Mouse (Mus musculus) ES-Bruce4 (cell line): Measurements from ENCODE around the gene Slc22a2. TPM values are rescaled to one million over a fixed set of nuclear protein-coding genes. Genes with fewer than 3 reads are reported as not detected.

Source experiments
- H3K27ac ChIP-seq: 2 replicates; pipeline ENCODE4 v1.5.1; 2012; ENCODE audit warnings: low read length, inconsistent platforms; ENCODE audit not compliant: insufficient read depth
- H3K27me3 ChIP-seq: 2 replicates; pipeline ENCODE4 v1.6.1; 2012; ENCODE audit warnings: mild to moderate bottlenecking, low read length, inconsistent platforms; ENCODE audit not compliant: control insufficient read depth, poor library complexity, insufficient read depth, severe bottlenecking
- H3K36me3 ChIP-seq: 2 replicates; pipeline ENCODE4 v1.6.1; 2012; ENCODE audit warnings: inconsistent platforms, mild to moderate bottlenecking, low read length, moderate library complexity; ENCODE audit not compliant: control insufficient read depth, poor library complexity, insufficient read depth, severe bottlenecking
- H3K4me1 ChIP-seq: one replicate; pipeline ENCODE4 v1.8.1; 2011; ENCODE audit warnings: low read length; ENCODE audit not compliant: control insufficient read depth, insufficient read depth
- H3K4me3 ChIP-seq: 2 replicates; pipeline ENCODE4 v1.5.1; 2011; ENCODE audit warnings: low read depth, mild to moderate bottlenecking, low read length
- H3K9ac ChIP-seq: 2 replicates; pipeline ENCODE4 v1.6.1; 2012; ENCODE audit warnings: low read depth, mild to moderate bottlenecking, inconsistent platforms; ENCODE audit not compliant: poor library complexity, severe bottlenecking
- H3K9me3 ChIP-seq: replicated peaks from 2 replicates; pipeline ENCODE4 v1.6.1; 2012; ENCODE audit warnings: mild to moderate bottlenecking, low read length, inconsistent platforms; ENCODE audit not compliant: control insufficient read depth, poor library complexity, insufficient read depth, severe bottlenecking
- CTCF ChIP-seq: IDR thresholded peaks from one replicate; pipeline ENCODE4 v1.8.1; 2011; ENCODE audit warnings: low read depth, low read length
- EP300 ChIP-seq: IDR thresholded peaks from 2 replicates; pipeline ENCODE4 v1.6.1; 2011; ENCODE audit warnings: low read depth, low read length; ENCODE audit not compliant: insufficient read depth
- POLR2A ChIP-seq: IDR thresholded peaks from one replicate; pipeline ENCODE4 v1.8.1; 2011; ENCODE audit warnings: low read length; ENCODE audit not compliant: insufficient read depth
- polyA plus RNA-seq: library from polyadenylated mRNA; stranded (reverse); fragments of >200 nt; gene quantifications from 2 replicates; pipeline ENCODE4 v1.2.4, GENCODE M21; 2011; ENCODE audit warnings: low read depth; ENCODE audit not compliant: missing spikeins, insufficient read depth, insufficient read length

Gene Slc22a2
- polyA plus RNA-seq, 1 experiment = not detected

- TF ChIP-seq CTCF = peak; percentile 34
- no peak for TF ChIP-seq POLR2A
- Histone ChIP-seq H3K9me3 (no peaks in the 10 kb centered on the region; the same call in 1 of the 2 replicates), H3K27ac (no peak overlapping the region), H3K27me3 (no peaks in the 10 kb centered on the region), H3K9ac (no peak overlapping the region), H3K36me3 (no peaks in the 10 kb centered on the region), H3K4me1 (no peaks in the 10 kb centered on the region), H3K4me3 (no peak overlapping the region)
Measured at GRCm38 (mm10) chr17:12639585-12639984, 55.7 kb downstream of the Slc22a2 start.

GRCm38 (mm10) chr17:12641087-12641486, 57.2 kb downstream of the Slc22a2 start:
- H3K4me1 ChIP-seq = no peaks in the 10 kb centered on the region
- H3K9me3 ChIP-seq = no peaks in the 10 kb centered on the region; the same call in 1 of the 2 replicates
- H3K36me3 ChIP-seq = no peaks in the 10 kb centered on the region
- H3K27me3 ChIP-seq = no peaks in the 10 kb centered on the region
- TF ChIP-seq CTCF = no peak
- TF ChIP-seq EP300 = no peak
- TF ChIP-seq POLR2A = no peak
- H3K27ac ChIP-seq = no peak overlapping the region
- no peak overlapping the region for H3K9ac ChIP-seq
- no peak overlapping the region for H3K4me3 ChIP-seq

GRCm38 (mm10) chr17:12645461-12645860, 61.5 kb downstream of the Slc22a2 start:
- Histone ChIP-seq H3K4me3 (no peak overlapping the region), H3K27me3 (no peaks in the 10 kb centered on the region; the same call in 1 of the 2 replicates)
- no peak for TF ChIP-seq POLR2A
- no peak for TF ChIP-seq EP300
- TF ChIP-seq CTCF = no peak

GRCm38 (mm10) chr17:12652604-12653003, 68.7 kb downstream of the Slc22a2 start:
- TF ChIP-seq CTCF (no peak), POLR2A (no peak), EP300 (no peak)
- H3K9ac ChIP-seq = no peak overlapping the region
- H3K4me3 ChIP-seq = no peak overlapping the region
- H3K27me3 ChIP-seq = no peaks in the 10 kb centered on the region; the same call in 1 of the 2 replicates
- H3K4me1 ChIP-seq = no peaks in the 10 kb centered on the region
- no peaks in the 10 kb centered on the region for H3K36me3 ChIP-seq
- no peak overlapping the region for H3K27ac ChIP-seq
- no peaks in the 10 kb centered on the region for H3K9me3 ChIP-seq

More at GRCm38 (mm10) chr17:12645461-12645860, 61.5 kb downstream of the Slc22a2 start:
- Histone ChIP-seq H3K27ac (no peak overlapping the region), H3K9ac (no peak overlapping the region), H3K36me3 (no peaks in the 10 kb centered on the region), H3K9me3 (no peaks in the 10 kb centered on the region), H3K4me1 (no peaks in the 10 kb centered on the region)

- Histone ChIP-seq H3K4me3 (no peak overlapping the region), H3K9ac (no peak overlapping the region), H3K4me1 (no peaks in the 10 kb centered on the region), H3K27ac (no peak overlapping the region), H3K36me3 (no peaks in the 10 kb centered on the region), H3K9me3 (no peaks in the 10 kb centered on the region), H3K27me3 (no peaks in the 10 kb centered on the region; the same call in 1 of the 2 replicates)
- TF ChIP-seq EP300 = no peak
- TF ChIP-seq POLR2A = no peak
- TF ChIP-seq CTCF = no peak
Measured at GRCm38 (mm10) chr17:12654061-12654460, 70.1 kb downstream of the Slc22a2 start.

GRCm38 (mm10) chr17:12655826-12656225, 71.9 kb downstream of the Slc22a2 start:
- Histone ChIP-seq H3K9ac (no peak overlapping the region), H3K4me3 (no peak overlapping the region), H3K27me3 (no peaks in the 10 kb centered on the region), H3K9me3 (no peaks in the 10 kb centered on the region), H3K4me1 (no peaks in the 10 kb centered on the region), H3K36me3 (no peaks in the 10 kb centered on the region), H3K27ac (no peak overlapping the region)
- TF ChIP-seq CTCF = no peak
- no peak for TF ChIP-seq EP300
- no peak for TF ChIP-seq POLR2A
